Mouse (Mus musculus) ES-E14 (cell line): ENCODE measurements at regions not wholly inside any gene's neighbourhood (a gene's known extent, or its start where the extent isn't known, plus 50 kb on each side); places are given as distances from the start of the nearest gene placed in this dataset.

Experiments used
- CHD2 ChIP-seq: IDR thresholded peaks from 2 replicates; pipeline ENCODE4 v1.6.1; 2014; ENCODE audit warnings: mild to moderate bottlenecking, low read depth, low read length, inconsistent platforms
- HCFC1 ChIP-seq: IDR thresholded peaks from 2 replicates; pipeline ENCODE4 v1.6.1; 2012; ENCODE audit warnings: low read length, inconsistent platforms, borderline replicate concordance; ENCODE audit not compliant: insufficient read depth
- MAFK ChIP-seq: IDR thresholded peaks from 2 replicates; pipeline ENCODE4 v1.6.1; 2014; ENCODE audit warnings: mild to moderate bottlenecking, low read depth, low read length, inconsistent platforms; ENCODE audit not compliant: insufficient read depth
- ZC3H11A ChIP-seq: IDR thresholded peaks from 2 replicates; pipeline ENCODE4 v1.6.1; 2012; ENCODE audit warnings: low read depth, mild to moderate bottlenecking, inconsistent platforms, low read length, borderline replicate concordance

DNA sequence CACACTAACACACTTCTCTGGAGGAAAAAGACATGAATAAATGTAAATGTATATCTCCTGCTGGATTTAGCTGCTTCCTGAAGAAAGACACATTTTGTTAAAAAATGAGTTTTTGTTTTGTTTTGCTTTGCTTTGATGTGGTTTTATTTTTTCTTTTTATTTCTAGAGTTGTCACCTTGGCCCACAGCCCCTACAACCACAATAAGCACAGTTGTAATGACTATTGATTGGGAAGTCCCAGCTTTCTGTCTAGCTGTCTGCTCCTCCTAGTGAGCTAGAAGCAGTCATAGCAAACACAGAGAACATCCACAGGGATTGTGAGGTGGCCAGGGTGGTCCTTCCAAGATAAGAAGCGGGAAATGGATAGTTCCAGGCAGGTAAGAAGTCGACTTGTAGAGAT, 259.8 kb upstream of the Lrrc3b start:
- TF ChIP-seq CHD2 (no peak), HCFC1 (no peak), ZC3H11A (no peak), MAFK (no peak)
